Mouse (Mus musculus) neural tube, embryonic 14.5 days (tissue): ENCODE data around the gene Cxcl10. TPM values are rescaled to one million over a fixed set of nuclear protein-coding genes. Genes with fewer than 3 reads are reported as not detected.
A peak's percentile ranks its signal among the peaks of the same experiment; 100 is the strongest.
"Not testable (repeated sequence)": the region's sequence is repeated elsewhere in the genome, so short reads cannot be mapped to it uniquely, and the experiment has no call there.

ENCODE experiments used
- ATAC-seq: fragments of 200-750 bp; cut with Nextera tagmentation; 2 replicates; pipeline ENCODE4 v1.8.0; 2017; ENCODE audit warnings: low read depth, mild to moderate bottlenecking, moderate TSS enrichment, moderate library complexity
- H3K27ac ChIP-seq: fragments of 300-500 bp; sonication (generic); 2 replicates; pipeline ENCODE4 v1.5.1; 2014; ENCODE audit warnings: low read depth, mild to moderate bottlenecking, control low read depth, low read length, moderate library complexity, mixed read lengths
- H3K27me3 ChIP-seq: fragments of 300-500 bp; sonication (generic); 2 replicates; pipeline ENCODE4 v1.6.1; 2014; ENCODE audit warnings: low read length; ENCODE audit not compliant: control insufficient read depth, insufficient read depth
- H3K36me3 ChIP-seq: fragments of 300-500 bp; sonication (generic); 2 replicates; pipeline ENCODE4 v1.6.1; 2014; ENCODE audit warnings: low read length, mixed read lengths; ENCODE audit not compliant: control insufficient read depth, insufficient read depth
- H3K4me1 ChIP-seq: fragments of 300-500 bp; sonication (generic); 2 replicates; pipeline ENCODE4 v1.6.1; 2014; ENCODE audit warnings: low read length; ENCODE audit not compliant: control insufficient read depth, insufficient read depth
- H3K4me2 ChIP-seq: fragments of 300-500 bp; sonication (generic); 2 replicates; pipeline ENCODE4 v1.6.1; 2014; ENCODE audit warnings: mild to moderate bottlenecking, low read depth, low read length, control low read depth
- H3K4me3 ChIP-seq: fragments of 300-500 bp; sonication (generic); 2 replicates; pipeline ENCODE4 v1.5.1; 2014; ENCODE audit warnings: low read depth, low read length, control low read depth, mixed read lengths
- H3K9ac ChIP-seq: fragments of 300-500 bp; sonication (generic); replicated peaks from 2 replicates; pipeline ENCODE4 v1.6.1; 2014; ENCODE audit warnings: low read depth, mild to moderate bottlenecking, control low read depth, low read length, mixed read lengths
- H3K9me3 ChIP-seq: fragments of 300-500 bp; sonication (generic); 2 replicates; pipeline ENCODE4 v1.6.1; 2016; ENCODE audit warnings: low read length; ENCODE audit not compliant: control insufficient read depth
- WGBS: fragments of 180-500 bp; shearing (Covaris S2); extraction: QIAGEN DNeasy Blood & Tissue Kit; methylation state at CpG from one replicate; pipeline ENCODE4 v1.1.7; 2014; 5-methylcytosine and 5-hydroxymethylcytosine counted together
- polyA plus RNA-seq: library from polyadenylated mRNA; unstranded; fragments of >200 nt; fragmentation: Nextera tagmentation; extraction: Ambion mirVana; gene quantifications from 2 replicates; pipeline ENCODE4 v1.2.1, GENCODE M21; 2014

The Cxcl10 gene
- polyA plus RNA-seq, 1 experiment from 2014 or later = not detected

- H3K4me2 ChIP-seq = no peak overlapping the region
- no peaks in the 10 kb centered on the region for H3K4me1 ChIP-seq
- H3K27me3 ChIP-seq = no peaks in the 10 kb centered on the region
- H3K4me3 ChIP-seq = no peak overlapping the region
- ATAC-seq = no peak
- H3K36me3 ChIP-seq = no peaks in the 10 kb centered on the region
- 5% methylated on average over 4 of the region's 4 CpGs for WGBS
- no peaks in the 10 kb centered on the region for H3K9me3 ChIP-seq
- no peak overlapping the region for H3K9ac ChIP-seq
- H3K27ac ChIP-seq = no peak overlapping the region
Measured at GRCm38 (mm10) chr5:92363179-92363578, 14.5 kb upstream of the Cxcl10 start.

- H3K36me3 ChIP-seq = no peaks in the 10 kb centered on the region
- H3K9me3 ChIP-seq = no peaks in the 10 kb centered on the region
- no peak overlapping the region for H3K9ac ChIP-seq
- WGBS = 85% methylated on average over 11 of the region's 11 CpGs
- H3K4me2 ChIP-seq = no peak overlapping the region
- no peak for ATAC-seq
- no peak overlapping the region for H3K4me3 ChIP-seq
- H3K27ac ChIP-seq = no peak overlapping the region
- H3K4me1 ChIP-seq = no peaks in the 10 kb centered on the region
- no peaks in the 10 kb centered on the region for H3K27me3 ChIP-seq
Measured at GRCm38 (mm10) chr5:92358767-92359455, 10.2 kb upstream of the Cxcl10 start.

- H3K4me2 ChIP-seq = no peak overlapping the region
- no peak overlapping the region for H3K27ac ChIP-seq
- 62% methylated on average over 12 of the region's 12 CpGs for WGBS
- no peaks in the 10 kb centered on the region for H3K4me1 ChIP-seq
- no peak overlapping the region for H3K9ac ChIP-seq
- H3K36me3 ChIP-seq = no peaks in the 10 kb centered on the region
- H3K27me3 ChIP-seq = no peaks in the 10 kb centered on the region
- no peaks in the 10 kb centered on the region for H3K9me3 ChIP-seq
- ATAC-seq = no peak
- H3K4me3 ChIP-seq = no peak overlapping the region
Measured at GRCm38 (mm10) chr5:92358033-92358432, 9.3 kb upstream of the Cxcl10 start.

- H3K9me3 ChIP-seq = no peaks in the 10 kb centered on the region
- H3K36me3 ChIP-seq = no peaks in the 10 kb centered on the region
- no peaks in the 10 kb centered on the region for H3K4me1 ChIP-seq
- H3K4me2 ChIP-seq = peak overlapping the region; percentile 11; the same call in 1 of the 2 replicates
- no peaks in the 10 kb centered on the region for H3K27me3 ChIP-seq
- WGBS = 59% methylated on average over 11 of the region's 11 CpGs
- ATAC-seq = no peak
- no peak overlapping the region for H3K9ac ChIP-seq
- no peak overlapping the region for H3K4me3 ChIP-seq
- H3K27ac ChIP-seq = no peak overlapping the region
Measured at GRCm38 (mm10) chr5:92353517-92353916, 4.8 kb upstream of the Cxcl10 start.

- H3K4me2 ChIP-seq, H3K36me3 ChIP-seq, H3K4me1 ChIP-seq, H3K4me3 ChIP-seq, H3K27me3 ChIP-seq, H3K27ac ChIP-seq, H3K9ac ChIP-seq, ATAC-seq, H3K9me3 ChIP-seq: not testable (repeated sequence)
- 88% methylated on average over 4 of the region's 4 CpGs for WGBS
Measured at GRCm38 (mm10) chr5:92352716-92353115, 4.0 kb upstream of the Cxcl10 start.

- no peaks in the 10 kb centered on the region for H3K36me3 ChIP-seq
- no peak overlapping the region for H3K4me3 ChIP-seq
- 84% methylated on average over 7 of the region's 7 CpGs for WGBS
- H3K9ac ChIP-seq = no peak overlapping the region
- ATAC-seq = no peak
- no peak overlapping the region for H3K4me2 ChIP-seq
- no peak overlapping the region for H3K27ac ChIP-seq
- H3K27me3 ChIP-seq = no peaks in the 10 kb centered on the region
- no peaks in the 10 kb centered on the region for H3K4me1 ChIP-seq
- H3K9me3 ChIP-seq = no peaks in the 10 kb centered on the region
Measured at GRCm38 (mm10) chr5:92349731-92350130, 1.0 kb upstream of the Cxcl10 start.

GRCm38 (mm10) chr5:92345006-92345405 lies 3.7 kb downstream of the Cxcl10 start:
- H3K4me3 ChIP-seq = no peak overlapping the region
- no peaks in the 10 kb centered on the region for H3K4me1 ChIP-seq
- H3K27ac ChIP-seq = no peak overlapping the region
- WGBS = 87% methylated on average over 8 of the region's 8 CpGs
- H3K4me2 ChIP-seq = no peak overlapping the region
- no peak overlapping the region for H3K9ac ChIP-seq
- H3K9me3 ChIP-seq = no peaks in the 10 kb centered on the region
- no peaks in the 10 kb centered on the region for H3K27me3 ChIP-seq
- no peak for ATAC-seq
- H3K36me3 ChIP-seq = no peaks in the 10 kb centered on the region

GRCm38 (mm10) chr5:92340606-92341005 lies 8.1 kb downstream of the Cxcl10 start:
- 70% methylated on average over 4 of the region's 4 CpGs for WGBS
- Histone ChIP-seq H3K36me3 (no peaks in the 10 kb centered on the region), H3K4me1 (no peaks in the 10 kb centered on the region), H3K9ac (no peak overlapping the region), H3K4me3 (no peak overlapping the region), H3K27me3 (no peaks in the 10 kb centered on the region), H3K4me2 (no peak overlapping the region), H3K9me3 (no peaks in the 10 kb centered on the region), H3K27ac (no peak overlapping the region)
- no peak for ATAC-seq

GRCm38 (mm10) chr5:92336743-92337142 lies 11.9 kb downstream of the Cxcl10 start:
- H3K36me3 ChIP-seq = no peaks in the 10 kb centered on the region
- no peak for ATAC-seq
- no peak overlapping the region for H3K4me2 ChIP-seq
- no peak overlapping the region for H3K27ac ChIP-seq
- H3K4me1 ChIP-seq = no peaks in the 10 kb centered on the region
- H3K4me3 ChIP-seq = no peak overlapping the region
- H3K9me3 ChIP-seq = no peaks in the 10 kb centered on the region
- WGBS = 94% methylated on average over 3 of the region's 3 CpGs
- no peak overlapping the region for H3K9ac ChIP-seq
- no peaks in the 10 kb centered on the region for H3K27me3 ChIP-seq
